Mouse (Mus musculus): Measurements from ENCODE around the gene Scaper. TPM values are rescaled to one million over a fixed set of nuclear protein-coding genes. Genes with fewer than 3 reads are reported as not detected.

Scaper gene
- polyA plus RNA-seq, 1 experiment from 2014 or later: 12.0 TPM

- Histone ChIP-seq H3K9me3 (ENCODE audit: control insufficient read depth, low read length) (no peaks in the 10 kb centered on the region), H3K27me3 (ENCODE audit: control insufficient read depth, insufficient read depth, low read length) (peaks cover 2% of the 10 kb centered on the region; the same call in 1 of the 2 replicates), H3K4me1 (replicated peaks; ENCODE audit: control insufficient read depth, insufficient read depth, low read length) (no peaks in the 10 kb centered on the region; the same call in 1 of the 2 replicates), H3K4me2 (ENCODE audit: low read depth, low read length, severe bottlenecking) (peak overlapping the region; percentile 85), H3K9ac (ENCODE audit: low read length) (peak overlapping the region; percentile 78), H3K36me3 (ENCODE audit: control insufficient read depth, insufficient read depth, low read length) (no peaks in the 10 kb centered on the region), H3K27ac (ENCODE audit: low read depth, low read length) (peak overlapping the region; percentile 70), H3K4me3 (ENCODE audit: low read depth, low read length) (peak overlapping the region; percentile 79)
- peak; percentile 82 for DNase-seq (ENCODE audit: low spot score)
- ATAC-seq (replicated peaks; ENCODE audit: low FRiP score): peak; percentile 75
- under 1% methylated on average over 32 of the region's 32 CpGs for WGBS
Observed at GRCm38 (mm10) chr9:55511521-55511993, 426.4 kb downstream of the Scaper start.

- Histone ChIP-seq H3K4me3 (ENCODE audit: low read depth, low read length) (peak overlapping the region; percentile 79), H3K36me3 (ENCODE audit: control insufficient read depth, insufficient read depth, low read length) (no peaks in the 10 kb centered on the region), H3K27me3 (ENCODE audit: control insufficient read depth, insufficient read depth, low read length) (peaks cover 2% of the 10 kb centered on the region; the same call in 1 of the 2 replicates), H3K4me1 (replicated peaks; ENCODE audit: control insufficient read depth, insufficient read depth, low read length) (no peaks in the 10 kb centered on the region; the same call in 1 of the 2 replicates), H3K4me2 (ENCODE audit: low read depth, low read length, severe bottlenecking) (peak overlapping the region; percentile 85), H3K27ac (ENCODE audit: low read depth, low read length) (no peak overlapping the region), H3K9ac (ENCODE audit: low read length) (peak overlapping the region; percentile 78; the same call in 1 of the 2 replicates), H3K9me3 (ENCODE audit: control insufficient read depth, low read length) (no peaks in the 10 kb centered on the region)
- ATAC-seq (replicated peaks; ENCODE audit: low FRiP score) (no peak), DNase-seq (ENCODE audit: low spot score) (no peak)
- WGBS: 86% methylated on average over 10 of the region's 10 CpGs
Observed at GRCm38 (mm10) chr9:55510651-55511235, 427.2 kb downstream of the Scaper start.

- H3K4me1 ChIP-seq (replicated peaks; ENCODE audit: control insufficient read depth, insufficient read depth, low read length): no peaks in the 10 kb centered on the region; the same call in 1 of the 2 replicates
Observed at GRCm38 (mm10) chr9:55509731-55510130, 428.2 kb downstream of the Scaper start.

GRCm38 (mm10) chr9:55508701-55509100 is 429.2 kb downstream of the Scaper start:
- H3K4me1 ChIP-seq (replicated peaks; ENCODE audit: control insufficient read depth, insufficient read depth, low read length): no peaks in the 10 kb centered on the region; the same call in 1 of the 2 replicates
- H3K27ac ChIP-seq (ENCODE audit: low read depth, low read length): no peak overlapping the region
- no peak overlapping the region for H3K4me3 ChIP-seq (ENCODE audit: low read depth, low read length)
- 84% methylated on average over 4 of the region's 4 CpGs for WGBS
- ATAC-seq (replicated peaks; ENCODE audit: low FRiP score): no peak
- peaks cover 2% of the 10 kb centered on the region; the same call in 1 of the 2 replicates for H3K27me3 ChIP-seq (ENCODE audit: control insufficient read depth, insufficient read depth, low read length)
- DNase-seq (ENCODE audit: low spot score): no peak
- no peak overlapping the region for H3K4me2 ChIP-seq (ENCODE audit: low read depth, low read length, severe bottlenecking)
- H3K9me3 ChIP-seq (ENCODE audit: control insufficient read depth, low read length): no peaks in the 10 kb centered on the region
- no peak overlapping the region for H3K9ac ChIP-seq (ENCODE audit: low read length)
- H3K36me3 ChIP-seq (ENCODE audit: control insufficient read depth, insufficient read depth, low read length): no peaks in the 10 kb centered on the region

More at GRCm38 (mm10) chr9:55509731-55510130, 428.2 kb downstream of the Scaper start:
- Histone ChIP-seq H3K9ac (ENCODE audit: low read length) (no peak overlapping the region), H3K27ac (ENCODE audit: low read depth, low read length) (no peak overlapping the region), H3K27me3 (ENCODE audit: control insufficient read depth, insufficient read depth, low read length) (peaks cover 2% of the 10 kb centered on the region; the same call in 1 of the 2 replicates), H3K4me2 (ENCODE audit: low read depth, low read length, severe bottlenecking) (no peak overlapping the region), H3K36me3 (ENCODE audit: control insufficient read depth, insufficient read depth, low read length) (no peaks in the 10 kb centered on the region), H3K4me3 (ENCODE audit: low read depth, low read length) (no peak overlapping the region), H3K9me3 (ENCODE audit: control insufficient read depth, low read length) (no peaks in the 10 kb centered on the region)
- DNase-seq (ENCODE audit: low spot score) (no peak), ATAC-seq (replicated peaks; ENCODE audit: low FRiP score) (no peak)
- 85% methylated on average over 1 of the region's 1 CpGs for WGBS

GRCm38 (mm10) chr9:55507922-55508321 is 430.0 kb downstream of the Scaper start:
- H3K9me3 ChIP-seq (ENCODE audit: control insufficient read depth, low read length): no peaks in the 10 kb centered on the region
- ATAC-seq (replicated peaks; ENCODE audit: low FRiP score): no peak
- DNase-seq (ENCODE audit: low spot score): no peak
- no peak overlapping the region for H3K4me3 ChIP-seq (ENCODE audit: low read depth, low read length)
- no peaks in the 10 kb centered on the region; the same call in 1 of the 2 replicates for H3K4me1 ChIP-seq (replicated peaks; ENCODE audit: control insufficient read depth, insufficient read depth, low read length)
- no peak overlapping the region for H3K9ac ChIP-seq (ENCODE audit: low read length)
- H3K27ac ChIP-seq (ENCODE audit: low read depth, low read length): no peak overlapping the region
- no peaks in the 10 kb centered on the region for H3K36me3 ChIP-seq (ENCODE audit: control insufficient read depth, insufficient read depth, low read length)
- no peaks in the 10 kb centered on the region for H3K27me3 ChIP-seq (ENCODE audit: control insufficient read depth, insufficient read depth, low read length)
- 91% methylated on average over 3 of the region's 3 CpGs for WGBS
- no peak overlapping the region for H3K4me2 ChIP-seq (ENCODE audit: low read depth, low read length, severe bottlenecking)

Other genes starting within 250 kb of the Scaper start
- gene 4930563M21Rik, start 72.4 kb upstream of the Scaper start, polyA plus RNA-seq (2014; fragmentation: Nextera tagmentation; extraction: Ambion mirVana): not detected in 2 replicates
- 345 and 350 TPM in 2 replicates for gene Rcn2, start 103.7 kb upstream of the Scaper start, polyA plus RNA-seq (2014; fragmentation: Nextera tagmentation; extraction: Ambion mirVana)
- 0.40 and 0.69 TPM in 2 replicates for gene Pstpip1, start 151.8 kb upstream of the Scaper start, polyA plus RNA-seq (2014; fragmentation: Nextera tagmentation; extraction: Ambion mirVana)
- 519 and 560 TPM in 2 replicates for gene Tspan3, start 227.4 kb upstream of the Scaper start, polyA plus RNA-seq (2014; fragmentation: Nextera tagmentation; extraction: Ambion mirVana)